Mouse (Mus musculus) urinary bladder, postnatal 10 days (tissue): ENCODE measurements around the gene 4833439L19Rik.

ENCODE experiments used
- DNase-seq: peaks from one replicate; pipeline ENCODE4 v3.0.0; 2022; ENCODE audit warnings: low spot score

Gene 4833439L19Rik

GRCm38 (mm10) chr13:54582126-54582525 is 16.9 kb upstream of the 4833439L19Rik start:
- DNase-seq: no peak

GRCm38 (mm10) chr13:54581385-54581784 is 16.1 kb upstream of the 4833439L19Rik start:
- no peak for DNase-seq

- no peak for DNase-seq
Observed at GRCm38 (mm10) chr13:54577652-54578507, 12.6 kb upstream of the 4833439L19Rik start.

GRCm38 (mm10) chr13:54575489-54575888 is 10.3 kb upstream of the 4833439L19Rik start:
- DNase-seq: no peak

GRCm38 (mm10) chr13:54574854-54575481 is 9.7 kb upstream of the 4833439L19Rik start, which contains the start of gene Arl10:
Gene Arl10 (plus strand): TSS chr13:54575015.
- peak; percentile 41 for DNase-seq

GRCm38 (mm10) chr13:54572621-54573020 is 7.4 kb upstream of the 4833439L19Rik start:
- DNase-seq: no peak

GRCm38 (mm10) chr13:54571637-54572036 is 6.4 kb upstream of the 4833439L19Rik start:
- DNase-seq: no peak

GRCm38 (mm10) chr13:54570736-54571135 is 5.5 kb upstream of the 4833439L19Rik start:
- DNase-seq: no peak

- DNase-seq: no peak
Observed at GRCm38 (mm10) chr13:54569282-54569681, 4.0 kb upstream of the 4833439L19Rik start.

- no peak for DNase-seq
Observed at GRCm38 (mm10) chr13:54568380-54568779, 3.1 kb upstream of the 4833439L19Rik start.

- DNase-seq: no peak
Observed at GRCm38 (mm10) chr13:54565594-54566345, 535 bp upstream of the 4833439L19Rik start.

GRCm38 (mm10) chr13:54564232-54565200 is 719 bp downstream of the 4833439L19Rik start:
- no peak for DNase-seq

- DNase-seq: no peak
Observed at GRCm38 (mm10) chr13:54562562-54562961, 2.7 kb downstream of the 4833439L19Rik start.

GRCm38 (mm10) chr13:54560608-54561007 is 4.6 kb downstream of the 4833439L19Rik start:
- DNase-seq: no peak

GRCm38 (mm10) chr13:54559656-54560055 is 5.6 kb downstream of the 4833439L19Rik start:
- no peak for DNase-seq

- no peak for DNase-seq
Observed at GRCm38 (mm10) chr13:54557652-54558051, 7.6 kb downstream of the 4833439L19Rik start.

- DNase-seq: no peak
Observed at GRCm38 (mm10) chr13:54556796-54557195, 8.4 kb downstream of the 4833439L19Rik start.

- no peak for DNase-seq
Observed at GRCm38 (mm10) chr13:54556176-54556575, 9.1 kb downstream of the 4833439L19Rik start.

GRCm38 (mm10) chr13:54548036-54548435 is 17.2 kb downstream of the 4833439L19Rik start:
- DNase-seq: no peak

- no peak for DNase-seq
Observed at GRCm38 (mm10) chr13:54532134-54532533, 33.1 kb downstream of the 4833439L19Rik start.

GRCm38 (mm10) chr13:54527140-54527539 is 38.1 kb downstream of the 4833439L19Rik start:
- no peak for DNase-seq
